Mouse (Mus musculus): ENCODE data around the gene Tep1. TPM values are rescaled to one million over a fixed set of nuclear protein-coding genes. Genes with fewer than 3 reads are reported as not detected.

Gene Tep1
- total RNA-seq, 1 experiment from 2014 or later, result 19.3 TPM

- ATAC-seq (replicated peaks; ENCODE audit: low read depth, poor library complexity, severe bottlenecking), result peak; percentile 59
Measured at GRCm38 (mm10) chr14:50798512-50798911, 71.8 kb downstream of the Tep1 start.

GRCm38 (mm10) chr14:50796464-50796863 is 73.9 kb downstream of the Tep1 start:
- ATAC-seq (replicated peaks; ENCODE audit: low read depth, poor library complexity, severe bottlenecking), result no peak

GRCm38 (mm10) chr14:50795965-50796364 is 74.4 kb downstream of the Tep1 start:
- no peak for ATAC-seq (replicated peaks; ENCODE audit: low read depth, poor library complexity, severe bottlenecking)

DNA sequence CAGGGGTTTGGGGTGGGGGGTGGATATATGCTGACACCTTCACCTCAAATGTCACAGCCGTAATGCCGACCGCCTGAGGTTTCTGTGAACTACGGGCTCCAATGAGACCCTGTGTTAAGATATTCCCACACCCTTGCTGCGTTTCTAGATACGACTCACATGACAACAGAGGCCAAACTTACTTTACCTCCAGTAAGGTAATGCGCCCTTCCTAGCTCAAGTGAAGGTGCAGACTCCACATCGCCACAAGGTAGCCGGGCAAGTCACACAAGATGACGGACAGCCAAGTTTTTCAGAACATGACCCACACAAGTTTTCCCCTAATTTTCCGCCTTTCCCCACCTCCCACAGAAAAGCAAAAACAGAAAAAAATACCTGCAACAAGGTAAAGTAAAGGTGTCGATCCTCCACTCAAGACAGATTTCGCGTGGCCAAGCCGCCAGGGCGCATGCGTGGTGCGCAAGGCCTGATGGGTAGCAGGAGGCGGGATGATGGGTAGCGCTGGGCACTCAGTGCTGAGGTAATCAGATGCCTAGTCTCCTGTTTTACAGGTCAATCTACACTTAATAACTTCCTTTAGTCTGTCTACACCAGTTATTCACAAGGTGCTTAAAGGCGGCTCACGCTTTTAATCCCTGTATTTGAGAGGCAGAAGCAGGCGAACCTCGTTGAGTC is 75.0 kb downstream of the Tep1 start:
- ATAC-seq (replicated peaks; ENCODE audit: low read depth, poor library complexity, severe bottlenecking), result no peak

- ATAC-seq (replicated peaks; ENCODE audit: low read depth, poor library complexity, severe bottlenecking), result peak; percentile 40; the same call in 1 of the 2 replicates
Measured at GRCm38 (mm10) chr14:50788157-50788556, 82.2 kb downstream of the Tep1 start.

DNA sequence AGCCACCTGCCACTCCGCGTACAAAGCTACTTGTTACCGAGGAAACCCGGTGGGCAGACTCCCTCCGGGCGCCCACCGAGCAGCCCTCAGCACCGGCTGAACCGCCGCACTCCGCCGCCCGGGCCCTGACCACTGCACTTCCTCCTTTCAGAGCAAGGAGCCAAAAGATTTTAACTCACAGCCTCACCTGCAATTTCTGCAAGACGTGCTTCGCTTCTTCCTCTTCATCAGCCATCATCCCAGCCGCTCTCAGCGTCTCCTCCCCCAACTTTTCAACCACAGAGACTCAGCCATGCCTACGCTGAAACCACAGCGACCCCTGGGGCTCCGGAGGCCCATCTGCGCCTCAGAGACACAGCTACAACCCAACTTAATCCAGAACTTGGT is 85.1 kb downstream of the Tep1 start, which contains the start of gene Ttc5:
TSS of gene Ttc5 (minus strand) at position 269 of the 387 bp plus-strand sequence.
- ATAC-seq (replicated peaks; ENCODE audit: low read depth, poor library complexity, severe bottlenecking), result peak; percentile 99

DNA sequence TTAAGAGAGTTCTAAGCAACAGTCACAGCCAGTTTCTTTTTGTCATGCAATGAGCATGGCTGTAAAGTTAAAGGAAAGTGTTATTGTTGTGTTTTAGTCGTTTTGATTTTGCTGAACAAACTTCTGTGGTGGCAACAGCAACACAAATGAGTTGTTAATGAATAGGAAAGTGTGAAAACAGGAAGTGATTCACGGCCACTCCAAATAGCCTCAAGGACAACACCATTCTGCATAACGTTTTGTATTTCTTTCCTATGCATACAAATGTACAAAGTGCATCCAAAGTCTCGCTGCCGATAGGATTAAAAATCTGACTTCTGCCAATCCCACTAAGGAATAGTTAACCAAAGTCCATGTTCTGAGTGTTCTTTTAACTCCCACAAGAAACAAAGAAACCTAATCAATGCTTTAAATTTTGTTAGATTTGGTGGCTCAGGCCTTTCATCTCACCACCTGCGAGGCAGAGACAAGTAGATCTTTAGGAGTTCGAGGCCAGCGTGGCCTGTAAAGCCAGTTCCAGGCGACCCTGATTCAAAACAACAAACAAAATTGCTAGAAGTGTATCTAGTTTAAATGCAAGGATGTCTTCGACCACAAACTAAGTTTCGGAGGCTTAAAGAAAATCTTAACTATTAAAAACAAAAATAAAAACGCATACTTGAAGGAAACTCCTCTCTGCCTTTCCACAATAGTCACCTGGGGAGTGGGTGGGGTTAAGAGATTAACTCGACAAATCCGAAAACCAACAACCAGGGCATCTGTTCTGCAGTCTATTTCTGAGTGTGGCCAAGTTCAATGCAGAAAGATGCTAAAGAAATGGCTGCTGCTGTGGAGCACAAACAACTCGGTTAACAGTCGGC is 85.7 kb downstream of the Tep1 start:
- peak; percentile 19 for ATAC-seq (replicated peaks; ENCODE audit: low read depth, poor library complexity, severe bottlenecking)

- ATAC-seq (replicated peaks; ENCODE audit: low read depth, poor library complexity, severe bottlenecking), result no peak
Measured at GRCm38 (mm10) chr14:50782166-50782565, 88.2 kb downstream of the Tep1 start.

Other genes starting within 250 kb of the Tep1 start
- not detected in 2 replicates for gene Olfr745, start 231.2 kb downstream of the Tep1 start, total RNA-seq (2017)
- not detected in 2 replicates for gene Olfr746, start 223.5 kb downstream of the Tep1 start, total RNA-seq (2017)
- not detected in 2 replicates for gene Olfr747, start 177.4 kb downstream of the Tep1 start, total RNA-seq (2017)
- gene Olfr748, start 163.2 kb downstream of the Tep1 start, total RNA-seq (2017), result not detected in 2 replicates
- gene Olfr749, start 125.5 kb downstream of the Tep1 start, total RNA-seq (2017), result not detected in 2 replicates
- 34.8 and 38.3 TPM in 2 replicates for gene Ttc5, start 85.0 kb downstream of the Tep1 start, total RNA-seq (2017)
- gene Ccnb1ip1, start 62.8 kb downstream of the Tep1 start, total RNA-seq (2017), result not detected in 2 replicates
- 79.1 and 92.3 TPM in 2 replicates for gene Parp2, start 62.7 kb downstream of the Tep1 start, total RNA-seq (2017)
- gene Klhl33, start 26.9 kb upstream of the Tep1 start, total RNA-seq (2017), result 0.32 TPM in 1 of 2 replicates, not detected in the other
- gene Osgep, start 54.3 kb upstream of the Tep1 start, total RNA-seq (2017), result 110 and 124 TPM in 2 replicates
- gene Apex1, start 54.4 kb upstream of the Tep1 start, total RNA-seq (2017), result 206 and 222 TPM in 2 replicates
- gene Pip4p1, start 60.3 kb upstream of the Tep1 start, total RNA-seq (2017), result 15.6 and 17.3 TPM in 2 replicates
- gene Pnp, start 60.5 kb upstream of the Tep1 start, total RNA-seq (2017), result 144 and 156 TPM in 2 replicates
- gene Gm49342, start 74.0 kb upstream of the Tep1 start, total RNA-seq (2017), result 34.9 and 44.0 TPM in 2 replicates
- gene Pnp2, start 85.4 kb upstream of the Tep1 start, total RNA-seq (2017), result 1.5 and 5.4 TPM in 2 replicates
- not detected in 2 replicates for gene Rnase10, start 137.2 kb upstream of the Tep1 start, total RNA-seq (2017)
- gene Rnase9, start 171.3 kb upstream of the Tep1 start, total RNA-seq (2017), result not detected in 2 replicates
- not detected in 2 replicates for gene Rnase11, start 179.6 kb upstream of the Tep1 start, total RNA-seq (2017)
- gene Rnase12, start 187.1 kb upstream of the Tep1 start, total RNA-seq (2017), result not detected in 2 replicates
- gene Olfr750, start 203.9 kb upstream of the Tep1 start, total RNA-seq (2017), result not detected in 2 replicates
- 0.82 and 2.5 TPM in 2 replicates for gene Rnase4, start 220.5 kb upstream of the Tep1 start, total RNA-seq (2017)
- 1.1 TPM in 1 of 2 replicates, not detected in the other for gene Ang, start 220.6 kb upstream of the Tep1 start, total RNA-seq (2017)
- not detected in 2 replicates for gene Eddm3b, start 243.9 kb upstream of the Tep1 start, total RNA-seq (2017)